Mouse (Mus musculus): ENCODE data around the gene Frmd4a. TPM values are rescaled to one million over a fixed set of nuclear protein-coding genes. Genes with fewer than 3 reads are reported as not detected.

The Frmd4a gene
- polyA plus RNA-seq, 1 experiment, result 4.2 TPM

- Histone ChIP-seq H3K36me3 (ENCODE audit: control insufficient read depth, insufficient read depth, low read length) (no peaks in the 10 kb centered on the region), H3K27me3 (ENCODE audit: control insufficient read depth, insufficient read depth, low read length) (no peaks in the 10 kb centered on the region), H3K4me1 (ENCODE audit: control insufficient read depth, insufficient read depth, insufficient read length, low read length) (no peaks in the 10 kb centered on the region), H3K27ac (ENCODE audit: insufficient read depth, low read depth, low read length) (no peak overlapping the region), H3K4me3 (ENCODE audit: low read depth, low read length) (no peak overlapping the region)
- WGBS, result 51% methylated on average over 3 of the region's 3 CpGs
- TF ChIP-seq CTCF (IDR thresholded peaks at IDR 0.05; ENCODE audit: extremely low read depth, insufficient read length, insufficient replicate concordance, low read depth, low read length), result no peak
- TF ChIP-seq POLR2A (IDR thresholded peaks at IDR 0.05; ENCODE audit: low read depth, low read length), result no peak
Measured at GRCm38 (mm10) chr2:4466084-4466483, 448.6 kb downstream of the Frmd4a start.

GRCm38 (mm10) chr2:4467314-4467713 lies 449.8 kb downstream of the Frmd4a start:
- Histone ChIP-seq H3K36me3 (ENCODE audit: control insufficient read depth, insufficient read depth, low read length) (no peaks in the 10 kb centered on the region), H3K4me3 (ENCODE audit: low read depth, low read length) (no peak overlapping the region), H3K4me1 (ENCODE audit: control insufficient read depth, insufficient read depth, insufficient read length, low read length) (no peaks in the 10 kb centered on the region), H3K27ac (ENCODE audit: insufficient read depth, low read depth, low read length) (no peak overlapping the region), H3K27me3 (ENCODE audit: control insufficient read depth, insufficient read depth, low read length) (no peaks in the 10 kb centered on the region)
- 83% methylated on average over 7 of the region's 7 CpGs for WGBS
- TF ChIP-seq CTCF (IDR thresholded peaks at IDR 0.05; ENCODE audit: extremely low read depth, insufficient read length, insufficient replicate concordance, low read depth, low read length) (no peak), POLR2A (IDR thresholded peaks at IDR 0.05; ENCODE audit: low read depth, low read length) (no peak)

- WGBS, result 66% methylated on average over 7 of the region's 7 CpGs
- no peak overlapping the region for H3K27ac ChIP-seq (ENCODE audit: insufficient read depth, low read depth, low read length)
Measured at GRCm38 (mm10) chr2:4472760-4473480, 455.4 kb downstream of the Frmd4a start.

GRCm38 (mm10) chr2:4473866-4474538 lies 456.5 kb downstream of the Frmd4a start:
- H3K36me3 ChIP-seq (ENCODE audit: control insufficient read depth, insufficient read depth, low read length), result no peaks in the 10 kb centered on the region
- TF ChIP-seq POLR2A (IDR thresholded peaks at IDR 0.05; ENCODE audit: low read depth, low read length) (no peak), CTCF (IDR thresholded peaks at IDR 0.05; ENCODE audit: extremely low read depth, insufficient read length, insufficient replicate concordance, low read depth, low read length) (no peak)
- 57% methylated on average over 8 of the region's 8 CpGs for WGBS
- peaks cover 2% of the 10 kb centered on the region; the same call in 1 of the 2 replicates for H3K4me1 ChIP-seq (ENCODE audit: control insufficient read depth, insufficient read depth, insufficient read length, low read length)
- H3K4me3 ChIP-seq (ENCODE audit: low read depth, low read length), result no peak overlapping the region
- no peak overlapping the region for H3K27ac ChIP-seq (ENCODE audit: insufficient read depth, low read depth, low read length)
- H3K27me3 ChIP-seq (ENCODE audit: control insufficient read depth, insufficient read depth, low read length), result no peaks in the 10 kb centered on the region

More at GRCm38 (mm10) chr2:4472760-4473480, 455.4 kb downstream of the Frmd4a start:
- Histone ChIP-seq H3K4me3 (ENCODE audit: low read depth, low read length) (no peak overlapping the region), H3K4me1 (ENCODE audit: control insufficient read depth, insufficient read depth, insufficient read length, low read length) (peaks cover 2% of the 10 kb centered on the region; the same call in 1 of the 2 replicates), H3K27me3 (ENCODE audit: control insufficient read depth, insufficient read depth, low read length) (no peaks in the 10 kb centered on the region), H3K36me3 (ENCODE audit: control insufficient read depth, insufficient read depth, low read length) (no peaks in the 10 kb centered on the region)
- no peak for TF ChIP-seq CTCF (IDR thresholded peaks at IDR 0.05; ENCODE audit: extremely low read depth, insufficient read length, insufficient replicate concordance, low read depth, low read length)

GRCm38 (mm10) chr2:4474539-4474937 lies 457.0 kb downstream of the Frmd4a start:
- Histone ChIP-seq H3K36me3 (ENCODE audit: control insufficient read depth, insufficient read depth, low read length) (no peaks in the 10 kb centered on the region), H3K4me3 (ENCODE audit: low read depth, low read length) (no peak overlapping the region), H3K4me1 (ENCODE audit: control insufficient read depth, insufficient read depth, insufficient read length, low read length) (peaks cover 2% of the 10 kb centered on the region; the same call in 1 of the 2 replicates), H3K27ac (ENCODE audit: insufficient read depth, low read depth, low read length) (no peak overlapping the region), H3K27me3 (ENCODE audit: control insufficient read depth, insufficient read depth, low read length) (no peaks in the 10 kb centered on the region)
- TF ChIP-seq POLR2A (IDR thresholded peaks at IDR 0.05; ENCODE audit: low read depth, low read length), result no peak
- no peak for TF ChIP-seq CTCF (IDR thresholded peaks at IDR 0.05; ENCODE audit: extremely low read depth, insufficient read length, insufficient replicate concordance, low read depth, low read length)

- no peak for TF ChIP-seq POLR2A (IDR thresholded peaks at IDR 0.05; ENCODE audit: low read depth, low read length)
- TF ChIP-seq CTCF (IDR thresholded peaks at IDR 0.05; ENCODE audit: extremely low read depth, insufficient read length, insufficient replicate concordance, low read depth, low read length), result no peak
Measured at GRCm38 (mm10) chr2:4475991-4476390, 458.5 kb downstream of the Frmd4a start.

GRCm38 (mm10) chr2:4476608-4477007 lies 459.1 kb downstream of the Frmd4a start:
- 75% methylated on average over 5 of the region's 5 CpGs for WGBS
- TF ChIP-seq CTCF (IDR thresholded peaks at IDR 0.05; ENCODE audit: extremely low read depth, insufficient read length, insufficient replicate concordance, low read depth, low read length) (no peak), POLR2A (IDR thresholded peaks at IDR 0.05; ENCODE audit: low read depth, low read length) (no peak)
- H3K36me3 ChIP-seq (ENCODE audit: control insufficient read depth, insufficient read depth, low read length), result no peaks in the 10 kb centered on the region
- H3K27me3 ChIP-seq (ENCODE audit: control insufficient read depth, insufficient read depth, low read length), result no peaks in the 10 kb centered on the region
- peaks cover 2% of the 10 kb centered on the region; the same call in 1 of the 2 replicates for H3K4me1 ChIP-seq (ENCODE audit: control insufficient read depth, insufficient read depth, insufficient read length, low read length)
- no peak overlapping the region for H3K27ac ChIP-seq (ENCODE audit: insufficient read depth, low read depth, low read length)
- H3K4me3 ChIP-seq (ENCODE audit: low read depth, low read length), result no peak overlapping the region

More at GRCm38 (mm10) chr2:4475991-4476390, 458.5 kb downstream of the Frmd4a start:
- Histone ChIP-seq H3K36me3 (ENCODE audit: control insufficient read depth, insufficient read depth, low read length) (no peaks in the 10 kb centered on the region), H3K27me3 (ENCODE audit: control insufficient read depth, insufficient read depth, low read length) (no peaks in the 10 kb centered on the region), H3K27ac (ENCODE audit: insufficient read depth, low read depth, low read length) (no peak overlapping the region), H3K4me3 (ENCODE audit: low read depth, low read length) (no peak overlapping the region), H3K4me1 (ENCODE audit: control insufficient read depth, insufficient read depth, insufficient read length, low read length) (peaks cover 2% of the 10 kb centered on the region; the same call in 1 of the 2 replicates)
- 49% methylated on average over 4 of the region's 4 CpGs for WGBS
